Mouse (Mus musculus) neural tube, embryonic 12.5 days (tissue): ENCODE measurements at regions not wholly inside any gene's neighbourhood (a gene's known extent, or its start where the extent isn't known, plus 50 kb on each side); places are given as distances from the start of the nearest gene placed in this dataset.

ENCODE experiments used
- ATAC-seq: fragments of 200-750 bp; cut with Nextera tagmentation; 2 replicates; pipeline ENCODE4 v1.8.0; 2017; ENCODE audit warnings: low read depth, mild to moderate bottlenecking, moderate TSS enrichment, moderate library complexity; ENCODE audit not compliant: low FRiP score
- H3K27ac ChIP-seq: fragments of 300-500 bp; sonication (generic); 2 replicates; pipeline ENCODE4 v1.5.1; 2016
- H3K27me3 ChIP-seq: fragments of 300-500 bp; sonication (generic); replicated peaks from 2 replicates; pipeline ENCODE4 v1.6.1; 2016; ENCODE audit warnings: mild to moderate bottlenecking
- H3K36me3 ChIP-seq: fragments of 300-500 bp; sonication (generic); 2 replicates; pipeline ENCODE4 v1.6.1; 2016; ENCODE audit warnings: mild to moderate bottlenecking
- H3K4me1 ChIP-seq: fragments of 300-500 bp; sonication (generic); 2 replicates; pipeline ENCODE4 v1.6.1; 2016
- H3K4me2 ChIP-seq: fragments of 300-500 bp; sonication (generic); replicated peaks from 2 replicates; pipeline ENCODE4 v1.6.1; 2016; ENCODE audit warnings: mild to moderate bottlenecking
- H3K4me3 ChIP-seq: fragments of 300-500 bp; sonication (generic); 2 replicates; pipeline ENCODE4 v1.5.1; 2016
- H3K9ac ChIP-seq: fragments of 300-500 bp; sonication (generic); 2 replicates; pipeline ENCODE4 v1.6.1; 2016; ENCODE audit warnings: mild to moderate bottlenecking
- H3K9me3 ChIP-seq: fragments of 300-500 bp; sonication (generic); 2 replicates; pipeline ENCODE4 v1.6.1; 2016; ENCODE audit warnings: mild to moderate bottlenecking
- WGBS: fragments of 180-500 bp; shearing (Covaris S2); methylation state at CpG from one replicate; pipeline ENCODE4 v1.1.7; 2016; 5-methylcytosine and 5-hydroxymethylcytosine counted together

- 13% methylated on average over 11 of the region's 11 CpGs for WGBS
- peak; percentile 31; the same call in 1 of the 2 replicates for ATAC-seq
Measured at GRCm38 (mm10) chr8:10921439-10922191, 86.6 kb downstream of the Irs2 start.

GRCm38 (mm10) chr8:10919620-10920019, 88.6 kb downstream of the Irs2 start:
- Histone ChIP-seq H3K4me1 (peaks cover 39% of the 10 kb centered on the region), H3K4me3 (no peak overlapping the region), H3K27ac (no peak overlapping the region), H3K27me3 (peaks cover 3% of the 10 kb centered on the region; the same call in 1 of the 2 replicates), H3K9me3 (no peaks in the 10 kb centered on the region), H3K9ac (no peak overlapping the region), H3K4me2 (no peak overlapping the region), H3K36me3 (no peaks in the 10 kb centered on the region)
- ATAC-seq: no peak
- WGBS: 93% methylated on average over 5 of the region's 5 CpGs

More at GRCm38 (mm10) chr8:10921439-10922191, 86.6 kb downstream of the Irs2 start:
- H3K4me3 ChIP-seq: no peak overlapping the region
- no peaks in the 10 kb centered on the region for H3K36me3 ChIP-seq
- H3K27ac ChIP-seq: no peak overlapping the region
- H3K9ac ChIP-seq: no peak overlapping the region
- H3K4me2 ChIP-seq: 0 out of 2 replicates have a peak overlapping the region, but pooled peaks have one; percentile 12
- peaks cover 59% of the 10 kb centered on the region for H3K4me1 ChIP-seq
- no peaks in the 10 kb centered on the region for H3K9me3 ChIP-seq
- peaks cover 3% of the 10 kb centered on the region for H3K27me3 ChIP-seq

- Histone ChIP-seq H3K9ac (no peak overlapping the region), H3K27me3 (peaks cover 3% of the 10 kb centered on the region; the same call in 1 of the 2 replicates), H3K4me1 (peaks cover 28% of the 10 kb centered on the region), H3K4me2 (no peak overlapping the region), H3K9me3 (no peaks in the 10 kb centered on the region), H3K4me3 (no peak overlapping the region), H3K36me3 (no peaks in the 10 kb centered on the region), H3K27ac (no peak overlapping the region)
- no peak for ATAC-seq
- WGBS: 85% methylated on average over 5 of the region's 5 CpGs
Measured at GRCm38 (mm10) chr8:10918403-10919035, 89.7 kb downstream of the Irs2 start.

GRCm38 (mm10) chr8:10914616-10915015, 93.6 kb downstream of the Irs2 start:
- 76% methylated on average over 8 of the region's 8 CpGs for WGBS
- Histone ChIP-seq H3K4me3 (no peak overlapping the region), H3K27me3 (peaks cover 3% of the 10 kb centered on the region; the same call in 1 of the 2 replicates), H3K9ac (no peak overlapping the region), H3K4me1 (no peaks in the 10 kb centered on the region), H3K9me3 (no peaks in the 10 kb centered on the region), H3K36me3 (no peaks in the 10 kb centered on the region), H3K4me2 (no peak overlapping the region), H3K27ac (no peak overlapping the region)
- no peak for ATAC-seq

DNA sequence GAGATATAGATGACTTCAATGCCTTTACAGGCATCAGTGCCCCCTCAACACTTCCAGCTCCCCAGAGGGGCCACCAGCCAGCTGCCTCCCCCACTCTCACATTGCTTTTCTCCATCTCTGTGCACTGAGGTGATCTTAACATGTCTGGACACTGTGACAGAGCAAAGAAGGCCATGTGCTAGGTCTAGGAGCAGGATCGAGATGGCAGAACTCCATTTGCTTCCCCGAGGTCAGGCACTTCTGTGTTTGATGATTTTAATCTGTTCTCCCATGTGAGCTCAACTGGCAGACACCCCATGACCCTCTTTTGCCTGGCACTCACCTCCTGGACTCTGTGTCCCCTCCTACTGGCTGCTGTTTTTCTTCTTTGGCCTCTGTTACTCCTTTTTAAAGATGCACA, 95.8 kb downstream of the Irs2 start:
- WGBS: 80% methylated on average over 2 of the region's 2 CpGs
- H3K36me3 ChIP-seq: no peaks in the 10 kb centered on the region
- no peak for ATAC-seq
- no peak overlapping the region for H3K4me3 ChIP-seq
- H3K4me1 ChIP-seq: no peaks in the 10 kb centered on the region
- H3K9ac ChIP-seq: no peak overlapping the region
- H3K27ac ChIP-seq: no peak overlapping the region
- H3K27me3 ChIP-seq: peaks cover under 1% of the 10 kb centered on the region; the same call in 1 of the 2 replicates
- H3K4me2 ChIP-seq: no peak overlapping the region
- H3K9me3 ChIP-seq: no peaks in the 10 kb centered on the region

GRCm38 (mm10) chr8:10911371-10911770, 96.9 kb downstream of the Irs2 start:
- 87% methylated on average over 4 of the region's 4 CpGs for WGBS
- ATAC-seq: no peak
- Histone ChIP-seq H3K4me3 (no peak overlapping the region), H3K36me3 (no peaks in the 10 kb centered on the region), H3K27ac (no peak overlapping the region), H3K27me3 (no peaks in the 10 kb centered on the region), H3K9ac (no peak overlapping the region), H3K4me1 (no peaks in the 10 kb centered on the region), H3K4me2 (no peak overlapping the region), H3K9me3 (no peaks in the 10 kb centered on the region)

DNA sequence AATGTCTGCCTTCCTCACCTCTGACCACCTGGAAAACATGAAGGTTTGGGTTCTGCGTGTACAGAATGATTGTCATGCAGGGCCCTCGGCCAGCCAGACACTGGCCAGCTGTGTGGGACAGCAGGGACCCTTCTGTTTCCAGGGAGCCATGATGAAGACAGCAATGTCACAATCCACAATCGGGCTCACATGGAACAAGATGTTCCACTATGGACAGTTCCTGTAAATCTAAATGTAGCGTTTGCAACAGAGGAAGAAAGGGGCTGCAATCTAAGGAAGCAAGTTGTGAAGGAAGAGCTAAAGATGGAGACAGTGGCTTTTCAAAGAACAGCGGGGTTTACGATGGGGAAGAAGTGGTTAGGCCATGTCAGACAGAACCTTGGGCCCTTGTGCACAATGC, 97.3 kb downstream of the Irs2 start:
- WGBS: 84% methylated on average over 6 of the region's 6 CpGs
- Histone ChIP-seq H3K9me3 (no peaks in the 10 kb centered on the region), H3K27ac (no peak overlapping the region), H3K4me3 (no peak overlapping the region), H3K27me3 (no peaks in the 10 kb centered on the region), H3K9ac (no peak overlapping the region), H3K36me3 (no peaks in the 10 kb centered on the region), H3K4me2 (no peak overlapping the region), H3K4me1 (no peaks in the 10 kb centered on the region)
- no peak for ATAC-seq

DNA sequence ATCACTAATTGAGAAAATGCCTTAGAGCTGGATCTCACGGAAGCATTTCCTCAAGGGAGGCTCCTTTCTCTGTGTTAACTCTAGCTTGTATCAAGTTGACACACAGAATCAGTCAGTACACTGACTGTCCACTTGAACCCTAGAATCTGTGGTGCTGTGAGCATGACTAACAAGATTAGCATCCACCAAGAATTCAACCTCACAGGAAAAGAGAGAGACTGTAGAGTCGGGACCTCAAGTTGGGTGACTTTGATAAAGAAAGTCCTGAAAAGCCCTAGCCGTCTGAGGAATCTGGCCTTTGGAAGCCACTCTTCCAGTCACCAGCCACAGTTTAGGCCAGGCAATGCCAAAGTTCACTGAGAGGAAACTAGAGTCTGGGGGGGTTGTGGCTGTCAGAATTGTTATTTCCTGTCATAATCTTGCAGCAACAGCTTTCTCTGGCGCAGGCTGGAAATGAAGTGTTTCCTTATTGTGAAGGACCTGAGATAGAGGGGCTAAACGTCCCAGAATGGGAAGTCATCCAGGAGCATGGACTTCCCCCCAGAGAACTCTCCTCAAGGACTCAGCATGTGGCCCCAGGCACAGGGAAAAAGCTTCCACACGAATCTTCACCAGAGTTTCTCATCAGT, 97.9 kb downstream of the Irs2 start:
- Histone ChIP-seq H3K36me3 (no peaks in the 10 kb centered on the region), H3K4me3 (no peak overlapping the region), H3K4me1 (no peaks in the 10 kb centered on the region), H3K9me3 (no peaks in the 10 kb centered on the region), H3K27me3 (no peaks in the 10 kb centered on the region), H3K9ac (no peak overlapping the region), H3K27ac (no peak overlapping the region), H3K4me2 (no peak overlapping the region)
- 64% methylated on average over 6 of the region's 6 CpGs for WGBS
- no peak for ATAC-seq

DNA sequence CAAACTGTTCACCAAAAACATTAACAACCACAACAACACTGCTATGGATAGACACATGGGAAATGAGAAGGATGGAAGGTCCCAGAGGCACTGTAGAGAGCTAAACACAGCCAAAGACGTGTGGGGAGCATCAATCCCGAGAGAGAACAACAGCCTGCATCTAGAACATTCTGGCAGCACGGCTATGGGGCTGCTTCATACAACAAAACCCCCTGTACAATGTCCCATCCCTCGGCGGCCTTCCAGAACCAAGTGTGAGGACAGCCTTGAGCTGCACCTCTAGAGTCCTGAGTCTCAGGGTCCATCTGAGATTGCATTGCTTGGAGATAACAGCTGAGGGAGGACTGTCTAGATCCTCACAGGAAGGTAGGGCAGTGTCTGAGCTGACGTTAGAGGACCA, 99.1 kb downstream of the Irs2 start:
- Histone ChIP-seq H3K9ac (no peak overlapping the region), H3K27ac (no peak overlapping the region)

DNA sequence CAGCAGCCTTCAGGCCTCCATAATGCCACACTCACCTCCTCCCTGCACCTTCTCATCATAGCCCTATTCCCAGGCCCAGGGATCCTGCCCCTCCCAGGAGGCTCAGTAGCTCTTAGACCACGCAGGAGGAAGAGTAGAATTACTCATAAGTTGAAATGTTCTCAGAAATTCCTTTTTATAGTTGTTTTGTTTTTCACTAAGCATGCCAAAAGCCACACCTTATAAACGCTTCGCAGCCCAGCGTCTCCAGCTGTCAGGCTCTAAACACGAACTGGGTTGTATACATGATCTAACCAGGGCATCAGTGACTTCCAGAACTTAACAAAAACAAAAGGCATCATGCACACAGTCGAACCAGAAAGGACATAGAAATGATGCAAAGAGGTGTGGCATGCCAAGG, 101.9 kb downstream of the Irs2 start:
- Histone ChIP-seq H3K9ac (no peak overlapping the region), H3K9me3 (no peaks in the 10 kb centered on the region), H3K27me3 (no peaks in the 10 kb centered on the region), H3K4me1 (no peaks in the 10 kb centered on the region), H3K4me3 (no peak overlapping the region), H3K27ac (no peak overlapping the region), H3K4me2 (no peak overlapping the region), H3K36me3 (no peaks in the 10 kb centered on the region)
- 78% methylated on average over 6 of the region's 6 CpGs for WGBS
- no peak for ATAC-seq

More for the DNA sequence above, 99.1 kb downstream of the Irs2 start:
- Histone ChIP-seq H3K27me3 (no peaks in the 10 kb centered on the region), H3K4me1 (no peaks in the 10 kb centered on the region), H3K9me3 (no peaks in the 10 kb centered on the region), H3K36me3 (no peaks in the 10 kb centered on the region), H3K4me2 (no peak overlapping the region), H3K4me3 (no peak overlapping the region)
- 81% methylated on average over 6 of the region's 6 CpGs for WGBS
- no peak for ATAC-seq

GRCm38 (mm10) chr8:10905761-10906160, 102.5 kb downstream of the Irs2 start:
- ATAC-seq: no peak
- Histone ChIP-seq H3K9ac (no peak overlapping the region), H3K27ac (no peak overlapping the region), H3K4me2 (no peak overlapping the region), H3K4me1 (no peaks in the 10 kb centered on the region), H3K9me3 (no peaks in the 10 kb centered on the region), H3K4me3 (no peak overlapping the region), H3K36me3 (no peaks in the 10 kb centered on the region), H3K27me3 (no peaks in the 10 kb centered on the region)
- WGBS: 91% methylated on average over 5 of the region's 5 CpGs

DNA sequence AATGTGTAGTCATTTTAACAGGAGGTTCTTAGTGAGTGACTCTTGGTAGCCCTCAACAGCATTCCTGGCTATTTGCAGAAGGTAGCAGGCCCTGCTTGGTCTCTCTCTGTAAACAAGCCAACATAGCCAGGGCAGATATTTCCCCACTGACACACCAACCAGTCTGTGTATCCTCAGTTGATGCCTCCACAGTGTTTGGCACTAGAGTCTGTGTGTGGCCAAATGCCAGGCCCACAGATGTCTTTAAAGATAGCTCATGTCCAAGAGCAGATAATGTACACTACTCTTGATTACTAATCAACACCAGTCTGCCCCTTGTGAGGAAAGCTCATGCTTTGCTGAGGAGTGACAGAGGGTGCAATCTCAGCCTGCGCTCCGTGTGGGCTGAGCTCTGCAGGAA, 104.3 kb downstream of the Irs2 start:
- H3K4me1 ChIP-seq: peaks cover 12% of the 10 kb centered on the region
- H3K36me3 ChIP-seq: no peaks in the 10 kb centered on the region
- H3K4me2 ChIP-seq: no peak overlapping the region
- 83% methylated on average over 2 of the region's 2 CpGs for WGBS
- H3K27ac ChIP-seq: no peak overlapping the region
- no peak overlapping the region for H3K4me3 ChIP-seq
- H3K9ac ChIP-seq: no peak overlapping the region
- no peaks in the 10 kb centered on the region for H3K27me3 ChIP-seq
- no peaks in the 10 kb centered on the region for H3K9me3 ChIP-seq
- ATAC-seq: no peak
